Mouse (Mus musculus): Measurements from ENCODE around the gene Fam98c. TPM values are rescaled to one million over a fixed set of nuclear protein-coding genes. Genes with fewer than 3 reads are reported as not detected.
"Not testable (repeated sequence)": the region's sequence is repeated elsewhere in the genome, so short reads cannot be mapped to it uniquely, and the experiment has no call there.

Fam98c gene
- polyA plus RNA-seq, 1 experiment, result 7.7 TPM

GRCm38 (mm10) chr7:29141416-29141815 lies 14.6 kb downstream of the Fam98c start:
- Histone ChIP-seq H3K79me2 (ENCODE audit: control insufficient read depth, insufficient read depth) (no peaks in the 10 kb centered on the region), H3ac (ENCODE audit: control insufficient read depth, insufficient read length, low read depth) (no peak overlapping the region), H3K36me3 (ENCODE audit: control insufficient read depth, insufficient read depth) (no peaks in the 10 kb centered on the region), H3K4me3 (ENCODE audit: insufficient read depth, poor library complexity, severe bottlenecking) (no peak overlapping the region), H3K27me3 (ENCODE audit: control insufficient read depth, insufficient read depth, insufficient read length) (no peaks in the 10 kb centered on the region), H3K79me3 (ENCODE audit: low read depth) (no peaks in the 10 kb centered on the region)
- TF ChIP-seq MYOD1 (IDR thresholded peaks at IDR 0.05; ENCODE audit: control insufficient read depth, insufficient read length, low read depth) (no peak), CEBPB (IDR thresholded peaks at IDR 0.05; ENCODE audit: low read depth) (no peak), FOSL1 (IDR thresholded peaks at IDR 0.05; ENCODE audit: insufficient read depth, low read length, poor library complexity, severe bottlenecking) (no peak), MYOG (IDR thresholded peaks at IDR 0.05; ENCODE audit: control insufficient read depth, extremely low read depth, insufficient read length) (no peak), MAX (IDR thresholded peaks at IDR 0.05) (no peak), USF1 (IDR thresholded peaks at IDR 0.05; ENCODE audit: low read depth) (no peak), CTCF (IDR thresholded peaks at IDR 0.05; ENCODE audit: control insufficient read depth, insufficient read depth, insufficient read length) (no peak)

- not testable (repeated sequence) for H3K79me3 ChIP-seq (ENCODE audit: low read depth); H3ac ChIP-seq (ENCODE audit: control insufficient read depth, insufficient read length, low read depth); H3K27me3 ChIP-seq (ENCODE audit: control insufficient read depth, insufficient read depth, insufficient read length); H3K4me3 ChIP-seq (ENCODE audit: insufficient read depth, poor library complexity, severe bottlenecking); H3K79me2 ChIP-seq (ENCODE audit: control insufficient read depth, insufficient read depth); H3K36me3 ChIP-seq (ENCODE audit: control insufficient read depth, insufficient read depth)
Observed at GRCm38 (mm10) chr7:29139237-29139636, 16.8 kb downstream of the Fam98c start.

- Histone ChIP-seq H3K79me2 (ENCODE audit: control insufficient read depth, insufficient read depth) (no peaks in the 10 kb centered on the region), H3K4me3 (ENCODE audit: insufficient read depth, poor library complexity, severe bottlenecking) (no peak overlapping the region), H3K79me3 (ENCODE audit: low read depth) (no peaks in the 10 kb centered on the region), H3K36me3 (ENCODE audit: control insufficient read depth, insufficient read depth) (no peaks in the 10 kb centered on the region), H3K27me3 (ENCODE audit: control insufficient read depth, insufficient read depth, insufficient read length) (peaks cover 6% of the 10 kb centered on the region), H3ac (ENCODE audit: control insufficient read depth, insufficient read length, low read depth) (no peak overlapping the region)
- no peak for TF ChIP-seq MYOG (IDR thresholded peaks at IDR 0.05; ENCODE audit: control insufficient read depth, extremely low read depth, insufficient read length)
- TF ChIP-seq USF1 (IDR thresholded peaks at IDR 0.05; ENCODE audit: low read depth), result no peak
- no peak for TF ChIP-seq FOSL1 (IDR thresholded peaks at IDR 0.05; ENCODE audit: insufficient read depth, low read length, poor library complexity, severe bottlenecking)
- TF ChIP-seq CTCF (IDR thresholded peaks at IDR 0.05; ENCODE audit: control insufficient read depth, insufficient read depth, insufficient read length), result no peak
- TF ChIP-seq CEBPB (IDR thresholded peaks at IDR 0.05; ENCODE audit: low read depth), result no peak
- no peak for TF ChIP-seq MYOD1 (IDR thresholded peaks at IDR 0.05; ENCODE audit: control insufficient read depth, insufficient read length, low read depth)
- TF ChIP-seq MAX (IDR thresholded peaks at IDR 0.05), result no peak
Observed at GRCm38 (mm10) chr7:29137429-29137828, 18.6 kb downstream of the Fam98c start.

- H3K79me2 ChIP-seq (ENCODE audit: control insufficient read depth, insufficient read depth), result no peaks in the 10 kb centered on the region
- no peaks in the 10 kb centered on the region for H3K79me3 ChIP-seq (ENCODE audit: low read depth)
- H3K4me3 ChIP-seq (ENCODE audit: insufficient read depth, poor library complexity, severe bottlenecking), result no peak within 1 kb of the TSS
- H3ac ChIP-seq (ENCODE audit: control insufficient read depth, insufficient read length, low read depth), result no peak within 1 kb of the TSS
- H3K36me3 ChIP-seq (ENCODE audit: control insufficient read depth, insufficient read depth), result no peaks in the 10 kb centered on the region
- TF ChIP-seq CTCF (IDR thresholded peaks at IDR 0.05; ENCODE audit: control insufficient read depth, insufficient read depth, insufficient read length) (no peak), CEBPB (IDR thresholded peaks at IDR 0.05; ENCODE audit: low read depth) (no peak), MYOG (IDR thresholded peaks at IDR 0.05; ENCODE audit: control insufficient read depth, extremely low read depth, insufficient read length) (no peak), USF1 (IDR thresholded peaks at IDR 0.05; ENCODE audit: low read depth) (no peak), MYOD1 (IDR thresholded peaks at IDR 0.05; ENCODE audit: control insufficient read depth, insufficient read length, low read depth) (no peak), MAX (IDR thresholded peaks at IDR 0.05) (no peak), FOSL1 (IDR thresholded peaks at IDR 0.05; ENCODE audit: insufficient read depth, low read length, poor library complexity, severe bottlenecking) (no peak)
- peaks cover 6% of the 10 kb centered on the region for H3K27me3 ChIP-seq (ENCODE audit: control insufficient read depth, insufficient read depth, insufficient read length)
Observed at GRCm38 (mm10) chr7:29134693-29135386, 21.2 kb downstream of the Fam98c start, which contains the start of gene Rasgrp4. Gene Rasgrp4, plus strand, starts transcription at chr7:29134851.

GRCm38 (mm10) chr7:29134230-29134629 lies 21.8 kb downstream of the Fam98c start:
- Histone ChIP-seq H3K79me3 (ENCODE audit: low read depth) (no peaks in the 10 kb centered on the region), H3K79me2 (ENCODE audit: control insufficient read depth, insufficient read depth) (no peaks in the 10 kb centered on the region), H3K4me3 (ENCODE audit: insufficient read depth, poor library complexity, severe bottlenecking) (no peak overlapping the region), H3K36me3 (ENCODE audit: control insufficient read depth, insufficient read depth) (no peaks in the 10 kb centered on the region), H3ac (ENCODE audit: control insufficient read depth, insufficient read length, low read depth) (no peak overlapping the region), H3K27me3 (ENCODE audit: control insufficient read depth, insufficient read depth, insufficient read length) (peaks cover 6% of the 10 kb centered on the region)
- TF ChIP-seq MYOG (IDR thresholded peaks at IDR 0.05; ENCODE audit: control insufficient read depth, extremely low read depth, insufficient read length) (no peak), USF1 (IDR thresholded peaks at IDR 0.05; ENCODE audit: low read depth) (no peak), CTCF (IDR thresholded peaks at IDR 0.05; ENCODE audit: control insufficient read depth, insufficient read depth, insufficient read length) (no peak), MAX (IDR thresholded peaks at IDR 0.05) (no peak), MYOD1 (IDR thresholded peaks at IDR 0.05; ENCODE audit: control insufficient read depth, insufficient read length, low read depth) (no peak), FOSL1 (IDR thresholded peaks at IDR 0.05; ENCODE audit: insufficient read depth, low read length, poor library complexity, severe bottlenecking) (no peak), CEBPB (IDR thresholded peaks at IDR 0.05; ENCODE audit: low read depth) (no peak)

- no peak overlapping the region for H3ac ChIP-seq (ENCODE audit: control insufficient read depth, insufficient read length, low read depth)
- no peaks in the 10 kb centered on the region for H3K79me3 ChIP-seq (ENCODE audit: low read depth)
- H3K27me3 ChIP-seq (ENCODE audit: control insufficient read depth, insufficient read depth, insufficient read length), result no peaks in the 10 kb centered on the region
- no peaks in the 10 kb centered on the region for H3K79me2 ChIP-seq (ENCODE audit: control insufficient read depth, insufficient read depth)
- H3K36me3 ChIP-seq (ENCODE audit: control insufficient read depth, insufficient read depth), result no peaks in the 10 kb centered on the region
- H3K4me3 ChIP-seq (ENCODE audit: insufficient read depth, poor library complexity, severe bottlenecking), result no peak overlapping the region
- TF ChIP-seq FOSL1 (IDR thresholded peaks at IDR 0.05; ENCODE audit: insufficient read depth, low read length, poor library complexity, severe bottlenecking) (no peak), MYOD1 (IDR thresholded peaks at IDR 0.05; ENCODE audit: control insufficient read depth, insufficient read length, low read depth) (no peak), USF1 (IDR thresholded peaks at IDR 0.05; ENCODE audit: low read depth) (no peak), CEBPB (IDR thresholded peaks at IDR 0.05; ENCODE audit: low read depth) (no peak), MAX (IDR thresholded peaks at IDR 0.05) (no peak), CTCF (IDR thresholded peaks at IDR 0.05; ENCODE audit: control insufficient read depth, insufficient read depth, insufficient read length) (no peak), MYOG (IDR thresholded peaks at IDR 0.05; ENCODE audit: control insufficient read depth, extremely low read depth, insufficient read length) (no peak)
Observed at GRCm38 (mm10) chr7:29128725-29129124, 27.3 kb downstream of the Fam98c start.
